Mouse (Mus musculus): ENCODE results near the gene Gm12830. TPM values are rescaled to one million over a fixed set of nuclear protein-coding genes. Genes with fewer than 3 reads are reported as not detected.
A peak's percentile ranks its signal among the peaks of the same experiment; 100 is the strongest.

Gm12830 gene
- total RNA-seq (2021), result not detected

- intact Hi-C loops (cut with DNase I), result no loop called here
These were observed at the start of gene Gm12830 for GRCm38 (mm10) chr4:114821567-114822192. Gene Gm12830 (plus strand): TSS chr4:114821722.

DNA sequence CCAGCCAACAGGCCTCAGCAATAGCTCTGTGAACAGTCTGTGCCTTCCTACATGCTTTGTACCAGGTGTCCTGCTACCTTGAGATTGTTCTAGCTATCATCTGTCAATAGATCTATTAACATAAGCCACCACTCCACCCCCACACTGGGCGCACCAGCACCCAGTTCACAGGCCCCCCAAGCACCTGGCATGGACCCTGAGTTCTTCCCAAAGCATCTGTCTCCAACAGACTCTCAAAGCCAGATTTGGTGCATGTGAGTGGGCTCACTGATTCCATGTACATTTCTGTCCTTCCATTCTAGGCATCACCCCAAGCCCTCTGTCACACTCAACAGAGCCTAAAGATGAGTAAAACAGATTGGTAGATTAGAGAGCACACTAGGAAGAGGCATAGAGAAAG lies 48.2 kb upstream of the Gm12830 start:
- no peak for DNase-seq (ENCODE audit: low spot score)
- intact Hi-C loops (cut with DNase I), result no loop called here

More at GRCm38 (mm10) chr4:114821567-114822192, at the start of gene Gm12830:
- peak; percentile 10 for DNase-seq (ENCODE audit: low spot score)

- no peak for DNase-seq (ENCODE audit: low spot score)
- intact Hi-C loops (cut with DNase I), result no loop called here
These were observed 43.8 kb upstream of the Gm12830 start for GRCm38 (mm10) chr4:114777625-114778202.

GRCm38 (mm10) chr4:114778716-114779474 lies 42.6 kb upstream of the Gm12830 start:
- intact Hi-C loops (cut with DNase I), result no loop called here
- DNase-seq (ENCODE audit: low spot score), result no peak

DNA sequence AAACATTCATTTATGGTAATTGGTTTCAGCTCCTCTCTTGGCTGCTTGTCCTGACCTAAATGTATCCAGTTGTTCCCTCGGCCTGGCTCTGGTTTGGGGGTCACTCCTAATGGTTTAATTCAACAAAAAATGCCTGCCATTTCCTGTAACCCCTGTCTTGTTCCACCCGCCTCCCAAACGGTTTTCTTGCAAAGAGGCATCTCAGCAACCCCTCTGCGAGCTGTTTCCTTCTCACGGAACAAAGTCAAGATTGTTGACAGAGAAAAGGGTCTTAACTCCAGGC lies 42.1 kb upstream of the Gm12830 start:
- DNase-seq (ENCODE audit: low spot score), result no peak
- intact Hi-C loops (cut with DNase I), result no loop called here

- no peak for DNase-seq (ENCODE audit: low spot score)
- intact Hi-C loops (cut with DNase I), result no loop called here
These were observed 41.6 kb upstream of the Gm12830 start for GRCm38 (mm10) chr4:114779758-114780546.

DNA sequence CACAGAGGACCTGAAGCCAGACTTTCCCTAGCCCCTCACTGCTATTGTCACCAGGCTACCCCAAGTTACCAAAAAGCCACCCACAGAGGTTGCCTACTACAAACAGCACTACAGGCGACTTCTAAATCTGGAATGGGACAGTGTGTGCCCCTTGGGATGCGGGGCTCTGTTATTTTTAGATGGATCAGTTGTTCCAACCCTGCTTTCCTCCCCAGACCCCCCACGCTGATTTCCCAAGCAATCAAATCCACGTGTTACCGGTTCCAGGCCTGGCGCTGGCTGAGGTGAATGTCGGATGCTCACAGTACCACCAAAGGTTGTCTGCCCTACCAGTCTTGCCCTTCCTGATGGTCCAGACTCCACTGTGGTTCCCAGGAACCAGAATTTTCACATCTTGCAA lies 38.7 kb upstream of the Gm12830 start:
- no peak for DNase-seq (ENCODE audit: low spot score)
- intact Hi-C loops (cut with DNase I), result no loop called here

- no peak for DNase-seq (ENCODE audit: low spot score)
- intact Hi-C loops (cut with DNase I), result no loop called here
These were observed 36.8 kb upstream of the Gm12830 start for GRCm38 (mm10) chr4:114784735-114785134.

DNA sequence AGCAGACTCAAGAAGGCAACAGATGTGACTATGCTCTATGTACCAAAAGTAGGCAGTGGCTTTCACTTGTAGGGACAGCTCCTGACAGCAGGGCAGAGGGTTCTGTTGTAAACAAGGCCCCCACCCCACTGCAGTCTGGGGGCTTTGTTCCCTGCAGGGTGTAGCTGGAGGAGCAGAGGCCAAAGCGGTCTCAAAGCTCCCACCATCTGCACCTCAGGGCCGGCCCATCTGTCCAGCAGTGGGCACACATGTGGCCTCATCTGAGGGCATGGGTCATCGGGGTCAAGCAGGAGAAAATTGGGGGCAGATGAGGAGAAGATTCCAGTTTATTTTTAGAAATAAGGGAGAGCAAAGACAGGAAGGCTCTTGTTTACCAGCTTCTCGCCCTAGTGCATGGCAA lies 32.7 kb upstream of the Gm12830 start:
- no peak for DNase-seq (ENCODE audit: low spot score)
- intact Hi-C loops (cut with DNase I), result no loop called here

GRCm38 (mm10) chr4:114791650-114792049 lies 29.9 kb upstream of the Gm12830 start:
- intact Hi-C loops (cut with DNase I), result no loop called here
- DNase-seq (ENCODE audit: low spot score), result no peak

DNA sequence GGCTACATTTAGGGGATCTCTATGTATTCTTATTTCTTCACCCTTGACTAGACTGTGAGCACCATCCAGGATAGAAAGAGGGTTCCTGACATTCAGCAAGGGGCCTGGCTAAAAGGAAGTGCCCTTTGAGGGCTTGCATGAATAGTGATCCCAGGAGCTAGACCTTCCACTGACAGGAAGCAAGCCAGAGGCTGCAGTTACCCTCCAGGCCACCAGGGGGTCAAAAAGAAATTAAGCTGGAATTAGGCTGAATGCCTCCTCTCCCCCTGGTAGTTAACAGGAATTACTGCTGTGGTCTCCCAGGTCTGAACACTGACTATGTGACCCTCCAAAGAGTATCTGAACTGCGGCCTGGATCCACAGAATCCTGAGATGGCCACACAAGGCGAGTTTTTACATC lies 27.7 kb upstream of the Gm12830 start:
- intact Hi-C loops (cut with DNase I), result no loop called here
- no peak for DNase-seq (ENCODE audit: low spot score)

DNA sequence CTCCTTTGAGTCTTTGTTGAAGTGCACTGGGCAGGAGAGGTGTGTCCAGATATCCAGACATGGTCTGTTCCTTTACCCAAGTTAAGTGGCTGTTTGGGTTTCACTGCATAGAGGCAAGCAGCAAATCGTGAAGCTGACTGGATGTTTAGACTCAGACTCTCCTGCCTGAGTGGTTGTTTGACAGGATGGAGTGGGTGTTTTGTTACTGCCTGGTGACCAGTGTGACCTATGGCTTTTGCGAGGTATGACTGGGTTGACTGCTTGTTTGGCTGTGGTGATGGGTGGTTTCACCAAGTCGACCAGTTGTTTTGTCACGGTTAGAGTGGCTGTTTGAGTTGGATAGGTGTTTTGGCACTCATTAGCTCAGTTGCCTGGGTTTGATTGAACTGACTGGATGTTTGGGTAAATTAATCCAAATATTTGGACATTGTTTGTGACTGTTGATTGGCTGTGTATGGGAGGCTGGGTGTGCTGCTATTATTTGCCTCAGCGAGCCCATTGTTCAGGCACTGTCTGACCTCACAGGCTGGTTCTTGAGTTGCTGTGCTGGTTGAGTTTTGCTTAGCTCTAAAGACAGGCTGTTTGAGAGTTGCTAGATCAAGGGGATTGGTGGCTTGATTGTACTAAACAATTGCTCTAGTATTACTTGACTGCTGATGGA lies 24.1 kb upstream of the Gm12830 start:
- no peak for DNase-seq (ENCODE audit: low spot score)
- intact Hi-C loops (cut with DNase I), result no loop called here

- DNase-seq (ENCODE audit: low spot score), result no peak
- intact Hi-C loops (cut with DNase I), result no loop called here
These were observed 23.4 kb upstream of the Gm12830 start for GRCm38 (mm10) chr4:114798041-114798624.

DNA sequence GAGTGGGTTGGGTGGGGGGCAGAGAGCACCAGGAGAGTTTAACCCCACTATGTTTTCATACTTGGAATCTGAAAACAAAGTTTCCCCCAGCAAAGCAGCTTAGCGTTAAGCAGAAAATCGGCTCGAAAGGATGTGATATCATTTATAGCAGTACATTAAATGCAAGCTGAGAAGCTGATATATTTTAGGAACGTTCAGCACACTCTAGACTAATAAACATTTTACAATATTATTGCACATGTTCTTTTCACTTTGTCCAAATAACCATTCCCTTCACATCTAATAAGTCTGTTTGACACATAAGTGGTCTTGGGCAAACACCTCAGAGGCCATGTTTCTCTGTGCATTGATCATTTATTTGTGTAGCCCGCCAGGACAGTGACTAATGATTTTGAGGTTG lies 17.4 kb upstream of the Gm12830 start:
- no peak for DNase-seq (ENCODE audit: low spot score)
- intact Hi-C loops (cut with DNase I), result no loop called here

DNA sequence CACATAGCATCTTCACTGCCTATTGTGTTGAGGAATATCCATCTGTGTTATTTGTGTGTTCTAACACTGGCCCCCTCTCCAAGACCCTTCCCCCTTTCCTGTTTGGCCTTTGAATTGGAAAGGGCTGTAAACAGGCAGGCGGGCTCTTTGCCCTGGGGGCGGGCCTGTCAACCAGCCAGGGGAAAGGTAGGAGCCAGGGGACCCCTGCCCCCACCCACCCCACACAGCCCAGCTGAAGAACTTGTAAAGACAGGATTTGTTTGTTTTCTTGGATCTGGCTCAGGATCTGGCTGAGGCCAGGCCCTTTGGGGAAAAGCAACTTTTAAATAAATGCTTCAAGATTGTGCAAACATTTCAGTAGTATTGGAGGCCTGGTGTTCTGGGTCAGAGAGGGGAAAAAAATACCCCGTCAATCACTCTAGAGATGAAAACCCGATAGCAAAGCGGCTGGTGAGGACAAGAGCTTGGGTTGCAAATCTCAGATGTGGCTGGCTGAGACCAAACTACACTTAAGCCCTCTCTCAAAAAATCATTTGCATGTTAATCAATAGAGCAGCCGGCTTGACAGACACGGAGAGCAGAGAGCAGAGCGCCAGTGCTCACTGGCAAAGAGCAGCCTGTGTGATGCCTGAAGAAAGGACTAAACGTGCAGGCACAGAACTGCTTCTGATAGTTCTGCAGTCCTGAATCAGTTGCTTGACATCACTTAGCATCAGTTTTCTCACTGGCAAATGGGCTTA lies 2.4 kb upstream of the Gm12830 start:
- intact Hi-C loops (cut with DNase I), result no loop called here
- no peak for DNase-seq (ENCODE audit: low spot score)

DNA sequence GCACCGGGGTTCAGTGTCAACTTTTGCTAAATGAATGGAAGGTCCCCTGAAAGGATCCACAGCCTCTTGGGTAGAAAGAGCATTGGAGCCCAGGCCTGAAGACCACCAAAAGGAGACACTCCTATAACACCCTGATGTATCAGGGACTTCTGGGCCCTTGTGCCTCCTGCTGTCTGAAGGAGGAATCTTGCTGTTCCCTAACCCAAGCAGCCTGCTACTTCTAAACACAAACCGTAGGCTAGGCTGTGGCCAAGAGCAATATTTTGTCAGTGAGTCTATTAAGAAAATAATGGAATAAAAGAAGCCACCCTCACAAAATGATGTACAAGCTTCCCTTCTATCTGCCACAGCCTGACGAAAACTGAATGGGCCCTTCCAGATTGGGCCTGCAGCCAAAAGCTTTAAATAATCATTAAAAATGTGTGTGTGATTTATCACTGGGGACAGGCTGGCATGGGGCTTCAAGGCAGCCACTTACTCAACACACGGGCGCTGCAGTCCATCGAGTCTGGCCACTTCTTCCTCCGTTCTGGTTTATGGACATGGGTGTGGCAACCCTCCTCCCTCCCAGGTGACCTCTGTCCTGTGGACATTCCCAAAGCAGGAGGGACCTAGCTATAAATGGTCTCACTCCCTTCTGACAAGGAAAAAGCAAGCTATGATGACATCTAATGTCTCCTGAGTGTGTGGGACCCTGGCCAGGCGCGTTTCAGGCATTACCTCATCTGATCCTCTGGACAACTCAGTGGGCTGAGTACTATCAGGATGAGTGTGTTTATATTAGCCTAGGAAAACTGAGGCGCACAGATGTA lies 13.5 kb downstream of the Gm12830 start:
- intact Hi-C loops (cut with DNase I), result no loop called here
- DNase-seq (ENCODE audit: low spot score), result no peak

- no peak for DNase-seq (ENCODE audit: low spot score)
- intact Hi-C loops (cut with DNase I), result no loop called here
These were observed 19.9 kb downstream of the Gm12830 start for GRCm38 (mm10) chr4:114841336-114841920.

GRCm38 (mm10) chr4:114842376-114842960 lies 20.9 kb downstream of the Gm12830 start:
- intact Hi-C loops (cut with DNase I), result no loop called here
- DNase-seq (ENCODE audit: low spot score), result no peak
